Mouse (Mus musculus) CD8-positive naive resting alpha-beta T cell, adult 57 days (primary cell): Measurements from ENCODE around the gene Ppp6r1. TPM values are rescaled to one million over a fixed set of nuclear protein-coding genes. Genes with fewer than 3 reads are reported as not detected.

ENCODE experiments used
- total RNA-seq: library from RNA; stranded (reverse); gene quantifications from one replicate; pipeline ENCODE4 v1.2.4, GENCODE M21; 2023

Ppp6r1 gene
- 272 TPM for total RNA-seq

DNA sequence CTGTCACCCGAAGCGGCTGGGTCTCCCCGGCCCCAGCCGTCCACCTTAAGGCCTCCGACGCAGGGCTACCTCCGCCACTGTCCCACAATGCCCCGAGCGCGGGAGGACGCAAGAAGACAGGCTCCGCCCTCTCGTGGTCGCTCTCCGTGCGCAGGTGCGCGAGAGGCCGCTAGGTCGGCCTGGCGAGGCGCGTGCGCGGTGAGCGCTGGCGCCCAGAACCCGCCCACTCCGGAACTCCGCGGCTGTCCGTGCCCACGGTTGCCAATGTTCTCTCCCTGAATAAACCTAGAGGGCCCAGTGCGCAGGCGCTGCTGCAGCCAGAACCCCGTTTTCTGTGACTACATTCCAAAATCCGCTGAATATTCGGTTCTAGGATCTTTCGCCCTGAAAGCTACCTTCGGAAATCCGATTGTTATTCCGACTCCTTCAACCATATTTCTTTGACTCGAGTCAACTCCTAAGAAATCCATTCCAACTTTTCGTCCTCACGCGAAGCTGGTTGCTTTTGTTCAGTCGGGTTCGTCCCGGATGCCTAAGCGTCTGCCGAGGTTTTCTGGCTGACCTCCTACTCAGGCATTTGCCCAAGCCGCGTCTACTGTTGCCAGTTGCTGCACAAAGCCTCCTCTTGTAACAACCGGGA is at the start of gene Ppp6r1:
Ppp6r1 (minus strand) TSS at position 108 of the 640 bp plus-strand sequence.

GRCm38 (mm10) chr7:4690387-4690786 is 31.6 kb upstream of the Ppp6r1 start, which contains the start of gene Brsk1:
TSS of gene Brsk1 (plus strand) at chr7:4690604.

GRCm38 (mm10) chr7:4684632-4685417 is 26.0 kb upstream of the Ppp6r1 start, which contains the start of gene Hspbp1:
TSS of gene Hspbp1 (minus strand) at chr7:4685068.

GRCm38 (mm10) chr7:4631031-4631430 is 27.8 kb downstream of the Ppp6r1 start, which contains the start of gene Tmem86b:
TSS of gene Tmem86b (minus strand) at chr7:4631422.

DNA sequence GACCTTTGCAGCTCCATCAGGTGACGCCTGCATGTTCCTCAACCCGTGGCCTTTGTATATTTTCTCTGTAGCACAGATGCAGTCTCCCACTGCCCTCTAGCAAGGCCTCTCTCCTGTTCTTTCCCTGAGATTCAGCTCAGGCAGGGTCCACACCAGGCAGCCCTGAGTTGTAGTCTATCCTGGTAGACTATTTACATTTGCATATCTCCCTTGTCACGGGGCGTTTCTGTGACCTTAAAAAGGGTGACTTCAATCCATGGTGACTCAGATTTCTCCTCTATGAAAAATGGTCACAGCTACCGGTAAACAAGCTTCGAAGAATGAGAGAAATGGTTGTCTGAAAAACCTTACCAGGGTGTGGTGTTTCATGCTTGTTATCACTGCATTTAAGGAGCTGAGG is 54.9 kb downstream of the Ppp6r1 start, which contains the start of gene Ptprh:
Ptprh (minus strand) TSS at position 169 of the 400 bp plus-strand sequence.

Other genes with a start within 250 kb of the Ppp6r1 start
- gene Rdh13, start 213.4 kb downstream of the Ppp6r1 start, total RNA-seq: 17.4 TPM
- gene Eps8l1, start 198.3 kb downstream of the Ppp6r1 start, total RNA-seq: 21.9 TPM
- gene Ppp1r12c, start 157.3 kb downstream of the Ppp6r1 start, total RNA-seq: 225 TPM
- 3.4 TPM for gene Tnnt1, start 142.6 kb downstream of the Ppp6r1 start, total RNA-seq
- not detected for gene Tnni3, start 134.8 kb downstream of the Ppp6r1 start, total RNA-seq
- gene Dnaaf3, start 126.6 kb downstream of the Ppp6r1 start, total RNA-seq: not detected
- 0.28 TPM for gene Syt5, start 111.5 kb downstream of the Ppp6r1 start, total RNA-seq
- not detected for gene Ptprh, start 55.0 kb downstream of the Ppp6r1 start, total RNA-seq
- 68.5 TPM for gene Tmem86b, start 27.6 kb downstream of the Ppp6r1 start, total RNA-seq
- 65.9 TPM for gene Hspbp1, start 26.0 kb upstream of the Ppp6r1 start, total RNA-seq
- not detected for gene Brsk1, start 31.6 kb upstream of the Ppp6r1 start, total RNA-seq
- gene Tmem150b, start 66.2 kb upstream of the Ppp6r1 start, total RNA-seq: 0.40 TPM
- gene Kmt5c, start 81.1 kb upstream of the Ppp6r1 start, total RNA-seq: 62.8 TPM
- gene Cox6b2, start 94.1 kb upstream of the Ppp6r1 start, total RNA-seq: 4.5 TPM
- gene Fam71e2, start 112.3 kb upstream of the Ppp6r1 start, total RNA-seq: not detected
- gene Il11, start 123.8 kb upstream of the Ppp6r1 start, total RNA-seq: not detected
- not detected for gene Tmem190, start 123.9 kb upstream of the Ppp6r1 start, total RNA-seq
- gene Tmem238, start 130.6 kb upstream of the Ppp6r1 start, total RNA-seq: 1.4 TPM
- gene Rpl28, start 133.9 kb upstream of the Ppp6r1 start, total RNA-seq: 2,425 TPM
- 155 TPM for gene Ube2s, start 153.6 kb upstream of the Ppp6r1 start, total RNA-seq
- 0.12 TPM for gene Shisa7, start 185.7 kb upstream of the Ppp6r1 start, total RNA-seq
- 3.4 TPM for gene Isoc2b, start 211.2 kb upstream of the Ppp6r1 start, total RNA-seq
- 10.2 TPM for gene Isoc2a, start 218.1 kb upstream of the Ppp6r1 start, total RNA-seq
- gene Gm36210, start 247.5 kb upstream of the Ppp6r1 start, total RNA-seq: not detected